Mouse (Mus musculus) thymus, adult 2 months (tissue): ENCODE data around the gene Avp. TPM values are rescaled to one million over a fixed set of nuclear protein-coding genes. Genes with fewer than 3 reads are reported as not detected.

Experiments
- DNase-seq: peaks from one replicate; pipeline ENCODE4 v3.0.0; 2021
- H3K27ac ChIP-seq: fragments of 200-500 bp; 2 replicates; pipeline ENCODE4 v1.5.1; 2012; ENCODE audit warnings: low read length, control low read depth; ENCODE audit not compliant: control insufficient read depth, insufficient read depth
- H3K27me3 ChIP-seq: fragments of 200-500 bp; 2 replicates; pipeline ENCODE4 v1.6.1; 2012; ENCODE audit warnings: mild to moderate bottlenecking, low read length, moderate library complexity, mixed read lengths; ENCODE audit not compliant: control insufficient read depth, insufficient read depth
- H3K36me3 ChIP-seq: fragments of 200-500 bp; 2 replicates; pipeline ENCODE4 v1.6.1; 2012; ENCODE audit warnings: mild to moderate bottlenecking, low read length, moderate library complexity; ENCODE audit not compliant: control insufficient read depth, insufficient read depth
- H3K4me1 ChIP-seq: fragments of 200-500 bp; replicated peaks from 2 replicates; pipeline ENCODE4 v1.6.1; 2012; ENCODE audit warnings: low read length; ENCODE audit not compliant: control insufficient read depth, insufficient read depth
- H3K4me3 ChIP-seq: fragments of 200-500 bp; 2 replicates; pipeline ENCODE4 v1.5.1; 2012; ENCODE audit warnings: mild to moderate bottlenecking, low read length, control low read depth, moderate library complexity; ENCODE audit not compliant: control insufficient read depth, insufficient read depth
- CTCF ChIP-seq: fragments of 200-500 bp; IDR thresholded peaks from 2 replicates; pipeline ENCODE4 v1.5.1; 2012; ENCODE audit warnings: mild to moderate bottlenecking, control low read depth, low read length, moderate library complexity, borderline replicate concordance; ENCODE audit not compliant: control insufficient read depth, poor library complexity, insufficient read depth; ENCODE audit errors: extremely low read depth
- POLR2A ChIP-seq: fragments of 200-500 bp; IDR thresholded peaks from 2 replicates; pipeline ENCODE4 v1.6.1; 2012; ENCODE audit warnings: mild to moderate bottlenecking, low read length, control low read depth, moderate library complexity; ENCODE audit not compliant: control insufficient read depth, poor library complexity, insufficient read depth; ENCODE audit errors: extremely low read depth
- WGBS: fragments of 180-500 bp; shearing (Covaris S2); methylation state at CpG from one replicate; pipeline ENCODE4 v1.1.7; 2018; 5-methylcytosine and 5-hydroxymethylcytosine counted together
- polyA plus RNA-seq: library from polyadenylated mRNA; depleted of rRNA; stranded (reverse); fragments of >200 nt; gene quantifications from 2 replicates; pipeline ENCODE4 v1.2.3, GENCODE M21; 2012

Gene Avp
- polyA plus RNA-seq, 1 experiment: 1.9 TPM

DNA sequence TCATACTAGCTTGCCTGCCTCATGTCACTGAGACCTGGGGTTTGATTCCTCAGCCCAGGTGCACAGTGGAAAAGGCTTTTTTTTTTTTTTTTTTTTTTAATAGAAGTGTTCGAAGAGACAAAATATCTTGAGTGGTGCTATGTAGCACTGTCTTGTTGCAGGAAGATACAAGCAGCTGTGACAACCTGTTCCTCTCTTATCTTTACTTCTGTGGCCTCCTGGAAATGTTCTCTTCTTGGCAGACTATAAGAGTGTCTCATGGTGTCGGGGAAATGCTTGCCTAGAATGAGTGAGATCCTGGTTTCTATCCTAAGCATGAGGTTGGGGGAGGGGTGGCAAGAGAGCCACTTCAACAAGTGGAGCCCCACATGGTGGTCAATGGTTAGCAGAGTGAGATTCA lies 6.0 kb upstream of the Avp start:
- H3K4me3 ChIP-seq: no peak overlapping the region
- H3K27me3 ChIP-seq: no peaks in the 10 kb centered on the region
- H3K36me3 ChIP-seq: no peaks in the 10 kb centered on the region
- DNase-seq: no peak
- TF ChIP-seq POLR2A: no peak
- no peak for TF ChIP-seq CTCF
- 90% methylated on average over 2 of the region's 2 CpGs for WGBS
- no peak overlapping the region for H3K27ac ChIP-seq
- no peaks in the 10 kb centered on the region for H3K4me1 ChIP-seq

GRCm38 (mm10) chr2:130586016-130586415 lies 3.7 kb upstream of the Avp start:
- Histone ChIP-seq H3K27me3 (peaks cover 5% of the 10 kb centered on the region; the same call in 1 of the 2 replicates), H3K4me1 (no peaks in the 10 kb centered on the region), H3K36me3 (no peaks in the 10 kb centered on the region), H3K27ac (no peak overlapping the region), H3K4me3 (no peak overlapping the region)
- DNase-seq: no peak
- no peak for TF ChIP-seq CTCF
- no peak for TF ChIP-seq POLR2A
- WGBS: 66% methylated on average over 6 of the region's 6 CpGs

DNA sequence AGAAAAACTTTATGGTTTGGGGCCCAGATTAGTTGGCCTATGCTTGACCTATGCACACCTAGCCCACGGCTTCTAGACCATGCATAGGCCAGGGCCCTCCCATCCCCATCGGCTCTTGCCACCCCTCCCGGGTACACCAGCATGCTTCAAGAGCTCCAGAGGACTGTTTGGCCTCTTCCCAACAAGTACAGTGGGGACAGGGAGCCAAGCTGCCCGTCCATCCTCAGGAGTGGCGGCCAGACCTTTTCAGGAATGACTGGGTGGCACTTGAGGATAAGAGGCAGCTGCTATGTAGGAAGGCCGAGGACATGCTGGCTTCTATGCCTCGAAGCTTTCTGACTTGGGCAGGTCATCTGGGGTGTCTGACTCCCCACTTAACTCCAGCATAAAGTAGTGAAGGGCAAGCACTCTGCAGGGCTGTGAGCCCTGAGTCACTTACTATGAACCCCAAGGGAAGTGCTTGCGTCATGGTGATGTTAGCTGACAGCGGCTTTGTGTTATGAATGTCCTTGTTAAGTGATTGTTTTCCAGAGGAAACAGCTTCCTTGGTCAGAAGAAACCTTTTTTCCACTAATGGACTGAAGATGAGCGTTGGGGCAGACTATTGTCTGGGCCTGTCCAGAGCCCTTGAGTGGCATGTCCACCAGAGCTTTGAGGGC lies 1.7 kb upstream of the Avp start:
- Histone ChIP-seq H3K27ac (no peak overlapping the region), H3K36me3 (no peaks in the 10 kb centered on the region), H3K4me3 (no peak overlapping the region), H3K4me1 (no peaks in the 10 kb centered on the region; the same call in 1 of the 2 replicates), H3K27me3 (peaks cover 5% of the 10 kb centered on the region; the same call in 1 of the 2 replicates)
- no peak for DNase-seq
- TF ChIP-seq CTCF (no peak), POLR2A (no peak)
- WGBS: 95% methylated on average over 10 of the region's 10 CpGs

DNA sequence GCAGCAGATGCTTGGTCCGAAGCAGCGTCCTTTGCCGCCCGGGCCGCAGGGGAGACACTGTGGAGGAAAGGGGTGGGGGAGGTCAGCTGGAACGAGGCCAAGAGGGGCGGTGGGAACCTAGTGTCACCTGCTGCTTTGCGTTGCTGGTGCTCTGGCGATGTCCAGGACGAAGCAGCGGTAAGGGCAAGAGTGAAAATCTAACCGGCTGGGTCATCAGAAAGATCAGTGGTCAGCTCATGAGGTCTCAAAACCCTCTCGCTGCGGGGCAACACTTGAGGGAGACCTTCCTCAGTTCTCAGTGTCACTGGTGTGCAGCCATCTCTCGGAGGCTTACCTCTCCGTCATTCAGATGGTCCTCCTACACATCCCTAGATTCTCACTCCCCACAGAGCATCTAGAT lies 1.2 kb downstream of the Avp start:
- Histone ChIP-seq H3K4me1 (peaks cover 4% of the 10 kb centered on the region; the same call in 1 of the 2 replicates), H3K27me3 (peaks cover 16% of the 10 kb centered on the region; the same call in 1 of the 2 replicates), H3K4me3 (no peak overlapping the region), H3K36me3 (no peaks in the 10 kb centered on the region), H3K27ac (no peak overlapping the region)
- WGBS: 22% methylated on average over 16 of the region's 16 CpGs
- TF ChIP-seq POLR2A (no peak), CTCF (no peak)
- no peak for DNase-seq

- H3K27me3 ChIP-seq: peaks cover 20% of the 10 kb centered on the region; the same call in 1 of the 2 replicates
- no peak for DNase-seq
- H3K36me3 ChIP-seq: no peaks in the 10 kb centered on the region
- no peak overlapping the region for H3K4me3 ChIP-seq
- 7% methylated on average over 8 of the region's 8 CpGs for WGBS
- TF ChIP-seq CTCF (no peak), POLR2A (no peak)
- H3K4me1 ChIP-seq: peaks cover 4% of the 10 kb centered on the region; the same call in 1 of the 2 replicates
- H3K27ac ChIP-seq: no peak overlapping the region
Measured at GRCm38 (mm10) chr2:130579791-130580190, 2.6 kb downstream of the Avp start.

DNA sequence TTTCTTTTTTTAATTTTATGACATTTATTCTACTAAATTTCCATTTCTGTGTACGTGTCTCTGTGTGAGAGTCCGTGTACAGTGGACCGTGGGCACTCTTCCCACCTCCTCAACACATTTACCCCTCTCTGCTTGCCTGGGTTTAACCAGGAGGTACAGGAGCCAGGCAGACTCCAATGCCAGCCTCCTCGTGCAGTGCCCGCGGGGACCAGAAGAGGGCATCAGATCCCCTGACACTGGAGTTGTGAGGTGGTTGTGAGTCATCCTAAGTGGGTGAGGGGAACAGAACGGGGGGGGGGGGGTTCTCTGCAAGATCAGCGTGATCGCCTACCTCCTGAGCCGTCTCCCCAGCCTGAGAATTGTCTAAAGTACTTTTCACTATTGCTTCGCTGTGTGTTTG lies 4.2 kb downstream of the Avp start:
- Histone ChIP-seq H3K27me3 (peaks cover 20% of the 10 kb centered on the region; the same call in 1 of the 2 replicates), H3K36me3 (no peaks in the 10 kb centered on the region), H3K4me3 (no peak overlapping the region), H3K27ac (no peak overlapping the region), H3K4me1 (peaks cover 4% of the 10 kb centered on the region; the same call in 1 of the 2 replicates)
- DNase-seq: peak; percentile 77
- 13% methylated on average over 11 of the region's 11 CpGs for WGBS
- TF ChIP-seq CTCF: peak; percentile 73; the same call in 1 of the 2 replicates
- no peak for TF ChIP-seq POLR2A
